19 mouse cellular contexts compared by ENCODE assay signal in genomic region chr1:78363965-78364889, GRCm38 (mm10). TPM values are rescaled to one million over a fixed set of nuclear protein-coding genes. Genes with fewer than 3 reads are reported as not detected.
DNase-seq lines count a peak whose midpoint lies in the region; ATAC-seq and TF ChIP-seq lines count a peak whose summit lies in the region.
"Had no signal": no experiment of that assay in that cellular context is flagged by ENCODE, and none has a peak within 500 bp of the region (broad histone marks: within the 10 kb centered on the region; RNA-seq: fewer than 3 reads in every experiment).

No protein-coding gene starts in this region.

- H3K4me1 ChIP-seq in kidney, postnatal 0 days (replicated peaks; ENCODE audit: insufficient read depth, low read length): peaks cover 10% of the 10 kb centered on the region; the same call in 1 of the 2 replicates
- H3K4me1 ChIP-seq in embryonic facial prominence, embryonic 15.5 days: peaks cover 5% of the 10 kb centered on the region; the same call in 1 of the 2 replicates
- no peaks in the 10 kb centered on the region for H3K4me1 ChIP-seq in stomach, embryonic 14.5 days (ENCODE audit: control insufficient read depth, insufficient read depth, low read length)
- no peaks in the 10 kb centered on the region for H3K4me1 ChIP-seq in neural tube, embryonic 15.5 days

- no peak overlapping the region for H3K9ac ChIP-seq in kidney, postnatal 0 days (ENCODE audit: low read depth, low read length)
- H3K9ac ChIP-seq in embryonic facial prominence, embryonic 15.5 days: no peak overlapping the region
- H3K9ac ChIP-seq in stomach, embryonic 14.5 days (replicated peaks; ENCODE audit: low read depth, low read length): no peak overlapping the region
- H3K9ac ChIP-seq in neural tube, embryonic 15.5 days (replicated peaks): no peak overlapping the region
- H3K9ac ChIP-seq: hindbrain, embryonic 15.5 days; liver, postnatal 0 days had no signal

- TF ChIP-seq CTCF in kidney, postnatal 0 days (IDR thresholded peaks at IDR 0.05; ENCODE audit: low read depth): no peak

- no peaks in the 10 kb centered on the region for H3K36me3 ChIP-seq in kidney, postnatal 0 days (ENCODE audit: insufficient read depth, low read length)
- no peaks in the 10 kb centered on the region for H3K36me3 ChIP-seq in embryonic facial prominence, embryonic 15.5 days
- no peaks in the 10 kb centered on the region for H3K36me3 ChIP-seq in stomach, embryonic 14.5 days (ENCODE audit: control insufficient read depth, insufficient read depth, low read length)
- no peaks in the 10 kb centered on the region for H3K36me3 ChIP-seq in neural tube, embryonic 15.5 days
- H3K36me3 ChIP-seq: G1E; hindbrain, embryonic 15.5 days had no signal

- H3K27ac ChIP-seq in kidney, postnatal 0 days: no peak overlapping the region
- H3K27ac ChIP-seq in embryonic facial prominence, embryonic 15.5 days (replicated peaks): no peak overlapping the region
- H3K27ac ChIP-seq in stomach, embryonic 14.5 days (ENCODE audit: low read length): no peak overlapping the region
- H3K27ac ChIP-seq in neural tube, embryonic 15.5 days (replicated peaks): no peak overlapping the region
- H3K27ac ChIP-seq: hindbrain, embryonic 15.5 days had no signal

- H3K4me2 ChIP-seq in kidney, postnatal 0 days (ENCODE audit: low read length): no peak overlapping the region
- no peak overlapping the region for H3K4me2 ChIP-seq in embryonic facial prominence, embryonic 15.5 days (replicated peaks)
- no peak overlapping the region for H3K4me2 ChIP-seq in stomach, embryonic 14.5 days (replicated peaks; ENCODE audit: low read depth, low read length)
- no peak overlapping the region for H3K4me2 ChIP-seq in neural tube, embryonic 15.5 days
- H3K4me2 ChIP-seq: heart, embryonic 11.5 days; hindbrain, embryonic 15.5 days had no signal

- H3K27me3 ChIP-seq in kidney, postnatal 0 days (ENCODE audit: insufficient read depth, low read length): no peaks in the 10 kb centered on the region
- H3K27me3 ChIP-seq in embryonic facial prominence, embryonic 15.5 days: no peaks in the 10 kb centered on the region
- no peaks in the 10 kb centered on the region for H3K27me3 ChIP-seq in stomach, embryonic 14.5 days (ENCODE audit: control insufficient read depth, insufficient read depth, low read length)
- H3K27me3 ChIP-seq in neural tube, embryonic 15.5 days (replicated peaks): no peaks in the 10 kb centered on the region
- H3K27me3 ChIP-seq: hindbrain, embryonic 15.5 days had no signal

- ATAC-seq in kidney, postnatal 0 days (replicated peaks; ENCODE audit: low FRiP score, low read depth): peak; percentile 43; the same call in 1 of the 2 replicates
- ATAC-seq in embryonic facial prominence, embryonic 15.5 days (ENCODE audit: insufficient number of reproducible peaks, low FRiP score, low TSS enrichment, low read depth): peak; percentile 72; the same call in 1 of the 2 replicates
- ATAC-seq in stomach, embryonic 14.5 days (ENCODE audit: insufficient number of reproducible peaks, insufficient read depth, low FRiP score, low read depth): peak; percentile 59; the same call in 1 of the 2 replicates
- ATAC-seq in neural tube, embryonic 15.5 days (ENCODE audit: low FRiP score): no peak
- ATAC-seq: CD4-positive, CD25-positive, alpha-beta regulatory T cell, adult 4 months; liver, postnatal 0 days had no signal

- WGBS in kidney, postnatal 0 days: 30% methylated on average over 13 of the region's 13 CpGs
- 55% methylated on average over 13 of the region's 13 CpGs for WGBS in embryonic facial prominence, embryonic 15.5 days
- WGBS in stomach, embryonic 14.5 days: 48% methylated on average over 13 of the region's 13 CpGs
- WGBS in neural tube, embryonic 15.5 days: 40% methylated on average over 13 of the region's 13 CpGs

- H3K4me3 ChIP-seq in kidney, postnatal 0 days (replicated peaks; ENCODE audit: low read depth, low read length): no peak overlapping the region
- no peak overlapping the region for H3K4me3 ChIP-seq in embryonic facial prominence, embryonic 15.5 days (replicated peaks)
- H3K4me3 ChIP-seq in stomach, embryonic 14.5 days (ENCODE audit: low read depth, low read length): no peak overlapping the region
- H3K4me3 ChIP-seq in neural tube, embryonic 15.5 days (replicated peaks): no peak overlapping the region
- H3K4me3 ChIP-seq: hindbrain, embryonic 15.5 days had no signal

- H3K9me3 ChIP-seq in kidney, postnatal 0 days (replicated peaks; ENCODE audit: low read length): no peaks in the 10 kb centered on the region
- no peaks in the 10 kb centered on the region for H3K9me3 ChIP-seq in embryonic facial prominence, embryonic 15.5 days (replicated peaks)
- no peaks in the 10 kb centered on the region for H3K9me3 ChIP-seq in stomach, embryonic 14.5 days (ENCODE audit: control insufficient read depth, low read depth, low read length)
- no peaks in the 10 kb centered on the region for H3K9me3 ChIP-seq in neural tube, embryonic 15.5 days (replicated peaks)
- H3K9me3 ChIP-seq: G1E; hindbrain, embryonic 15.5 days had no signal

- DNase-seq in embryo, embryonic 10 days (ENCODE audit: low spot score): peak; percentile 26
- no peak for DNase-seq in embryo, embryonic 11 days
- peak; percentile 42 for DNase-seq in kidney, postnatal 0 days (ENCODE audit: low spot score)
- DNase-seq in kidney, postnatal 25 days: no peak
- DNase-seq in left cerebral cortex, adult 11 months (ENCODE audit: low spot score): no peak
- DNase-seq: cerebellum, adult 9-11 months; heart, postnatal 14 days; kidney, postnatal 10 days; liver; liver, postnatal 0 days; lung, postnatal 36 days; thymus, adult 18-20 months had no signal

RNA-seq across cellular contexts. Expression of gene Sgpp2, which starts 54.1 kb away (rescaled TPM):
- 16.0 and 18.8 TPM in 2 replicates for polyA plus RNA-seq in kidney, postnatal 0 days (2015; fragmentation: Nextera tagmentation; extraction: Ambion mirVana)
- polyA plus RNA-seq in embryonic facial prominence, embryonic 15.5 days (2015; fragmentation: Nextera tagmentation; extraction: Ambion mirVana): 3.2 and 3.6 TPM in 2 replicates
- 29.8 and 32.1 TPM in 2 replicates for polyA plus RNA-seq in stomach, embryonic 14.5 days (2014; fragmentation: Nextera tagmentation; extraction: Ambion mirVana)
- 1.8 and 4.3 TPM in 2 replicates for polyA plus RNA-seq in neural tube, embryonic 15.5 days (2015; fragmentation: Nextera tagmentation; extraction: Ambion mirVana)
- polyA plus RNA-seq: G1E had no signal

Comparison
In these comparisons a context has a peak if more than half of its experiments do, and no peak if none do; other contexts are left out.
1. DNase-seq: peak in embryo, embryonic 10 days (single experiment) and kidney, postnatal 0 days (single experiment); none in embryo, embryonic 11 days (single experiment), kidney, postnatal 25 days (0 of 2) and left cerebral cortex, adult 11 months (single experiment).